Mouse (Mus musculus) frontal cortex, adult 2 months (tissue): ENCODE data around the gene Npas4. TPM values are rescaled to one million over a fixed set of nuclear protein-coding genes. Genes with fewer than 3 reads are reported as not detected.
"Not testable (repeated sequence)": the region's sequence is repeated elsewhere in the genome, so short reads cannot be mapped to it uniquely, and the experiment has no call there.

ENCODE experiments used
- DNase-seq, 2 experiments: peaks; one replicate each; pipeline ENCODE4 v3.0.0; 2022; ENCODE audit warnings: low spot score in 1 of 2; ENCODE audit errors: extremely low spot score in 1 of 2
- polyA plus RNA-seq: library from polyadenylated mRNA; depleted of rRNA; stranded (reverse); fragments of >200 nt; gene quantifications from 2 replicates; pipeline ENCODE4 v1.2.3, GENCODE M21; 2012; rRNA removed

The Npas4 gene
- polyA plus RNA-seq, 1 experiment: 19.8 TPM

DNA sequence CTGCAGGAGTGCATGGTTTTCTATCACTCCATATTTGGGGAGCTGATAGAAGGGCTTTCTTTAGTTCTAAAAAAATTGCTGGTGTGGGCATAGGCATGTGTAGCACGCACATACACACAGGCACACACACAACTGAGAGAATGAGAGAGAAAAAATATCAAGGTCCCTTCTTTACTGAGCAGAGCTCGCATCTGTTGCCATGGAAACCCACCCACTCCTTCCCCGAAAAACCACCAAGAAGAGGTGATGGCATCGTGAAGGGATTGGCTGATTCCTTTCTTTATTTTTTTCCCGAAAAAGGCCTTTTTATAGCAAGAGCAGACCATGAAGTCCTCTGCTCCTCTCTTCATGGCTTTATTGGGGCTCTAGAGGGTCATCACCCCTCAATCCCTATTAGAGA, 3.9 kb upstream of the Npas4 start:
- peak; percentile 93 to 95 for DNase-seq

- DNase-seq: peak; percentile 93 to 94
These were observed 2.8 kb upstream of the Npas4 start for GRCm38 (mm10) chr19:4992904-4993303.

GRCm38 (mm10) chr19:4992371-4992770, 2.3 kb upstream of the Npas4 start:
- no peak for DNase-seq

GRCm38 (mm10) chr19:4990716-4991115, 600 bp upstream of the Npas4 start:
- no peak for DNase-seq

- peak in 1 of 2 experiments; percentile 89 for DNase-seq
These were observed 471 bp downstream of the Npas4 start for GRCm38 (mm10) chr19:4989434-4990255.

DNA sequence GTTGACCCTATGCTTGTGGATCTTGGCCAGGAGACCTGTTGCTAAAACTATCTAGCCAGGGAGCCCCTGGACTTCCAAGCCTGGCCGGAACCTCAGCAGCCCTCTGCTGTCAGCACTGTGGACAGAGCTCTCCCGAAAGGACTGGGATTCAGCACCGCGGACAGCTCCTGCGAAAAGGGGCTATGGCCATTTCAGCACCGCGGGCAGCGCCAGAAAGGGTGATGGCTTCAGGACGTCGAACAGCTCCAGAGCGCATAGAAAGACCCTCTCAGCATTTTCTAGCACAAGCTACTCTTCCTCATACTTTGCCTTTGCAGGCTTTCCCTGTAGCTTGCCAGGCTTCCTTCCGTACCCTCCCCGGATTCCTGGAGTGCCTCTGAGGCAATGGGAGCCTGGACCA, 1.1 kb downstream of the Npas4 start:
- DNase-seq: peak in 1 of 2 experiments; percentile 77

- DNase-seq: peak in 1 of 2 experiments; percentile 91
These were observed 8.3 kb downstream of the Npas4 start for GRCm38 (mm10) chr19:4981767-4982166.

- DNase-seq: no peak
These were observed 21.9 kb downstream of the Npas4 start for GRCm38 (mm10) chr19:4968236-4968635.

DNA sequence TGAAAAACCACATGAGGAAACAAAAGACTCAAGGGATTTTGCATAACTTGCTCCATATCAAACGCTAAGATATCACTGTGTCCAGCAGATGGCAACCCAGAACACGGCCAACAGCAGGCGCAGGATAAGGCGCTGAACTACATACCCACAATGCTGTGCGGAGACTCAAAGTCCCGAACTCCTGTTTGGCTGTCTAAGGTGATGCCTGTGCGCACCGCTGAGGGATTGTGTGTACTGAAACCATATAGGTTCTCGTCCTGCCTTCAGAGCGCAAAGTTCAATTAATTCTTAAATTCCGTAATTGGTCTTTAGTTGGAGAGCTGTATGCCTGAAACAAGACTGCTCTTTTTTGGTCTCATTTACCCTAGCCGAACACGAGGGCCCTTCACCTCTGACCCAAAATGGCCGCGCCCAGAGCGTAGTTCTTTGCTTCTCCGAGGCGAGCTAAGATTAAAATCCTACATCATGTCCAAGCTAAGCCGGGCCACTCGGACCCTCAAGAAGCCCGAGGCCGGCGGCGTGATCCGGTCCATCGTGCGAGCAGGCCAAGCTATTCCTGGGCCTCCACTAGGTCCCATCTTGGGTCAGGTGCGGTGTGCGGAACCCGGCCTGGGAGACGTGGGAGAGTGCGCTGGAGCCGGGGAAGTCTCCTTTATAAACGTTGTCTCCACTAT, 28.1 kb downstream of the Npas4 start, which contains the start of gene Mrpl11:
Gene Mrpl11 (plus strand): TSS at position 220 of the 674 bp plus-strand sequence.
- DNase-seq: peak; percentile 89 to 96

- not testable (repeated sequence) for DNase-seq
These were observed 41.5 kb downstream of the Npas4 start for GRCm38 (mm10) chr19:4948641-4949040.

DNA sequence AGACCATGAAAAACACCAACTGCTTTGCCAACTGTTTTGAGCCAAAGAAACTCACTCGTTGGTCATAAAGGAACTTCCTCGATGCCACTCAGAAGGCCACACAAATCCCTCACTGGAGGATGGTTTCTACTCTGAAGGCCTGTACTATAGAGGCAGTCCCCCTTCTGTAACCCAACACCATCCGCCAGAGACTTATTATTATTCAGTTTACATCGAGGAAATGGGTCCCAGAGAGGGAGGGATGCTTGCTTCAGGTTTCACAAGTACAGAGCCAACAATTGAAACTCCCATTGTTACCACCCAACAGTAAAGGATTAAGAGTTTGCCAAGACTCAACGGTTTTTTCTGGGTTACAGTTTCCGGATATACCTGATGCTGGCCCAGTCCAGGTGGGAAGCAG, 44.6 kb downstream of the Npas4 start:
- DNase-seq: no peak

GRCm38 (mm10) chr19:4943253-4943588, 46.9 kb downstream of the Npas4 start:
- DNase-seq: no peak

- DNase-seq: peak; percentile 20 to 78
These were observed 47.4 kb downstream of the Npas4 start, which contains the start of gene Peli3 for GRCm38 (mm10) chr19:4942551-4943252. Peli3 (minus strand) TSS chr19:4943127.

- no peak for DNase-seq
These were observed 52.4 kb downstream of the Npas4 start for GRCm38 (mm10) chr19:4937444-4938310.

- DNase-seq: no peak
These were observed 53.2 kb downstream of the Npas4 start for GRCm38 (mm10) chr19:4936896-4937295.

Other genes starting within 250 kb of the Npas4 start
- gene Rbm4b, start 233.8 kb downstream of the Npas4 start, polyA plus RNA-seq: 24.3 and 25.3 TPM in 2 replicates
- 64.7 and 65.5 TPM in 2 replicates for gene Rbm4, start 196.4 kb downstream of the Npas4 start, polyA plus RNA-seq
- 15.3 and 16.3 TPM in 2 replicates for gene Gm21992, start 178.7 kb downstream of the Npas4 start, polyA plus RNA-seq
- 26.8 and 28.0 TPM in 2 replicates for gene Rbm14, start 178.7 kb downstream of the Npas4 start, polyA plus RNA-seq
- gene Ccs, start 151.0 kb downstream of the Npas4 start, polyA plus RNA-seq: 52.4 and 58.4 TPM in 2 replicates
- 1.6 and 1.9 TPM in 2 replicates for gene Ccdc87, start 150.9 kb downstream of the Npas4 start, polyA plus RNA-seq
- gene Ctsf, start 135.2 kb downstream of the Npas4 start, polyA plus RNA-seq: 138 and 145 TPM in 2 replicates
- gene Actn3, start 112.4 kb downstream of the Npas4 start, polyA plus RNA-seq: 0.76 and 1.2 TPM in 2 replicates
- 40.9 and 41.3 TPM in 2 replicates for gene Zdhhc24, start 111.6 kb downstream of the Npas4 start, polyA plus RNA-seq
- 32.7 and 36.4 TPM in 2 replicates for gene Bbs1, start 83.7 kb downstream of the Npas4 start, polyA plus RNA-seq
- 45.7 and 46.2 TPM in 2 replicates for gene Dpp3, start 62.0 kb downstream of the Npas4 start, polyA plus RNA-seq
- gene Peli3, start 47.2 kb downstream of the Npas4 start, polyA plus RNA-seq: 13.7 and 15.0 TPM in 2 replicates
- gene Mrpl11, start 28.2 kb downstream of the Npas4 start, polyA plus RNA-seq: 52.3 and 64.9 TPM in 2 replicates
- 23.2 and 26.5 TPM in 2 replicates for gene Slc29a2, start 33.5 kb upstream of the Npas4 start, polyA plus RNA-seq
- 96.1 and 97.4 TPM in 2 replicates for gene B4gat1, start 48.5 kb upstream of the Npas4 start, polyA plus RNA-seq
- 4.4 and 5.4 TPM in 2 replicates for gene AC124502.3, start 48.6 kb upstream of the Npas4 start, polyA plus RNA-seq
- 32.4 and 32.5 TPM in 2 replicates for gene Brms1, start 51.0 kb upstream of the Npas4 start, polyA plus RNA-seq
- gene Rin1, start 60.2 kb upstream of the Npas4 start, polyA plus RNA-seq: 59.9 and 70.6 TPM in 2 replicates
- gene Cd248, start 77.8 kb upstream of the Npas4 start, polyA plus RNA-seq: 5.2 and 5.7 TPM in 2 replicates
- 106 and 122 TPM in 2 replicates for gene Tmem151a, start 95.2 kb upstream of the Npas4 start, polyA plus RNA-seq
- 44.7 and 45.1 TPM in 2 replicates for gene Yif1a, start 98.2 kb upstream of the Npas4 start, polyA plus RNA-seq
- gene Cnih2, start 108.2 kb upstream of the Npas4 start, polyA plus RNA-seq: 383 and 422 TPM in 2 replicates
- 190 and 208 TPM in 2 replicates for gene Rab1b, start 116.8 kb upstream of the Npas4 start, polyA plus RNA-seq
- 183 and 187 TPM in 2 replicates for gene Klc2, start 128.2 kb upstream of the Npas4 start, polyA plus RNA-seq